Mouse (Mus musculus): Measurements from ENCODE around the gene Gm20820.
"Not testable (repeated sequence)": the region's sequence is repeated elsewhere in the genome, so short reads cannot be mapped to it uniquely, and the experiment has no call there.

Gene Gm20820

GRCm38 (mm10) chrY:86061472-86061871, at the start of gene Gm20820:
Gene Gm20820 (plus strand): TSS chrY:86061772.
- in situ Hi-C loops (cut with MboI, MseI): not testable (repeated sequence)
